Mouse (Mus musculus): Measurements from ENCODE around the gene Pgap1. TPM values are rescaled to one million over a fixed set of nuclear protein-coding genes. Genes with fewer than 3 reads are reported as not detected.

The Pgap1 gene
- 0.43 and 0.74 TPM in 2 replicates for polyA plus RNA-seq (2012; rRNA removed; ENCODE audit: low replicate concordance)

DNA sequence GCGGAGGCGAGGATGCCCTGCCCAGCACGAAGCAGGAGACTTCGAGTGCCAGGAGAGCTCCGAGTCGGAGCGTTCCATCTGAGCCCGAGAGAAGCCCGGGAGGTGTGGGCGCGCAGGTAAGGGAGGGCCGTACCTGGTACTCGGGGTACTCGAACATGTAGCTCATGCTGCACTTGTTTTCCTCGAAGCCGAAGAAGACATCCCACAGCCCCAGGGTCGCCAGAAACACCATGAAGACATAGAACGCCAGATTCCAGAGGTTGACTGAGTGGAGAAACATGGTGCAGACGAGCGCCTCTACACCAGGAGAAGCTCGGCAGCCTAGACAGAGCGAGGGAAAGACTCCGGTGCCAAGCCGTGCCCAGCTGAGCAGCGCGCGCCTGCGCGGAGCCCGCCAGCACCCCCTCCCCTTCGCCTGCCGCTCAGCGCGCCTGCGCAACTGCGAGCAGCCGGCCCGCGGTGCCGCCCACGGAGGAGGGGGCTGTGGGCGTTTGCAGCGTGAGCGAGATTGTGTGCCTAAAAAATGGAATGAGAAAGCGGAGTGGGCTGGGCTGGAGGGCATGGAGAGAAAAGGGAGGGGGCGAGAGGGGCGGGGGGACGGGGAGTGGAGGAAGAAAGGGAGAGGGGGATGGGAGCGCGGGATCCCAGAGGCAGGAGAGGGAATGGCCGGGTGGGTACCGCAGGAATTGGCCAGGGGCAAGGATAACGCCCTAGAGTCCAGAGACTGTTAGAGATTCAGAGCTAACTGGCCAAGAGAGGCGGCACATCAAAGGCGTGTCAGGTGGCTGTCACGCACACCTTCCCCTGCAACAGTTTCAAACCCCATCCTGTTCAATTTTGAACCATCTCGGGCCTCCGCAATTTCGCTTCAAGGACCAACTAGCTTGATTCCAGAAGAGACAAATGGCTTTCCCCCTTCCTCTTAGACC lies at the start of gene Pgap1:
Pgap1 (minus strand) TSS at position 384 of the 929 bp plus-strand sequence.

DNA sequence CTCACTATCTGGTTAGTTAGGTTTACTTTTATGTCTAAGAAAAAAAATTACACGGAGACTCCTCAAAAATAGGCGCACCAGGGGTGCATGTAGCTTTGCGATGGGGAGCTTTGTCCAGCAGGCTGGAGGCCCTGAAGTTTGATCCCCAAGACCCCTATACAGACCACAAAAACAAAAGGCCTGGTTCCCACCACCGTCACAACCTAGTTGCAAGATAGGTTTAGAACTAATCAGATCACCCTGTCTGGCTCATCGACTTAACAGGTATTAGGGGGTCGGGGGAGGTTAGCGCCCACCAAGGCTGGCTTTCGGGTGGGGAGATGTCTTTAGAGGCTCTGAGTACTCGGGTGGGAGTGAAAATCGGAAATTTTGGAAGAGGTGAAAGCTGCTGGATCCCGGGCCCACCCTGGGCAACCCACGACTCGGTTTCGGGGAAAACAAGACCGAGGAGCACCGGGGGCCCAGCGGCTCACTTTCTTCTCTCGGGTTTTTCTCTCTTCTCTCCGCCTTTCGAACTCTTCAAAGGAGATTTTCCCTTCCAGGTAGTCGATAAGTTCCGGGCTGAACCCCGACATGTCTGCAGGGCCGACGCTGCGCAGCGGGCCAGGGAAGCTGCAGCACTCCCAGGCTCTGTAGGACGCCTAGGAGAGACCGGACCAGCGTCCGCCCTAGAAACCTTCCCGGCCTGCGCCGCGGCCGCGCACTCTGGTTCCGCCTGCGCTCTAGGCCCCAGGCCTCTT lies 119.0 kb downstream of the Pgap1 start, which contains the start of gene Gtf3c3:
Gtf3c3 (minus strand) TSS at position 632 of the 740 bp plus-strand sequence.

Other genes starting within 250 kb of the Pgap1 start
- gene Gtf3c3, start 118.7 kb downstream of the Pgap1 start, polyA plus RNA-seq (2012; rRNA removed; ENCODE audit: low replicate concordance), result 0.84 and 1.0 TPM in 2 replicates

Measured in duodenum, adult 2 months (tissue).